Mouse (Mus musculus): ENCODE measurements around the gene Psmc6. TPM values are rescaled to one million over a fixed set of nuclear protein-coding genes. Genes with fewer than 3 reads are reported as not detected.

Gene Psmc6
- total and polyA plus RNA-seq, 3 experiments: 125 to 270 (median 208) TPM

DNA sequence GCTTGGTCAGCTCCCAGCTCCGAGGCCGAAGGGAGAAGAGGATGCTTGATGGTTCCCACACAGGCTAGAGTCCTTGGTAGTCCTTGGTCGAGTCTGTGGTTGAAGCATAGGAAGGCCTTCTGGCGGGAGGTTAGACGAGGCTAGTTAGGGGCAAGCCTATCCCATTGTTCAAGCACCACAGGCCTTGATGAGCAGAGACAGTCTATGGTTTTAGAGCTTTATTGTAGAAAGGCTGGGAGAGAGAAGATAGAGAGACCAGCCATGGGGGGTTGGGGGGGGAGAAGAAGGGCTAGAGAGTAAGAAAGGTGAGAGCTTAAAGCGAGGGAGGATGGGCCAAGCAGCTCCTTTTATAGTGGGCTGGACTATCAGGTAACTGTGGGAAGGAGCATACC is 35.6 kb downstream of the Psmc6 start:
- no peak overlapping the region for H3K9ac ChIP-seq (ENCODE audit: control insufficient read depth, low read depth, low read length, poor library complexity, severe bottlenecking)
- DNase-seq (ENCODE audit: low read depth, low spot score): no peak
- H3K27ac ChIP-seq (ENCODE audit: control insufficient read depth, low read depth, low read length): no peak overlapping the region
- H3K79me2 ChIP-seq (ENCODE audit: control insufficient read depth, insufficient read depth, low read length, poor library complexity): no peaks in the 10 kb centered on the region
- peaks cover 0 to 12% of the 10 kb centered on the region in 2 experiments; a peak in 2 of 4 replicates for H3K36me3 ChIP-seq (ENCODE audit: control insufficient read depth in 1 of 2, insufficient read depth in 2 of 2, low read length in 2 of 2)
- no peak overlapping the region for H3K4me3 ChIP-seq (ENCODE audit: control insufficient read depth in 1 of 2, insufficient read depth in 1 of 2, low read depth in 2 of 2, low read length in 2 of 2)
- no peaks in the 10 kb centered on the region for H3K27me3 ChIP-seq (ENCODE audit: control insufficient read depth in 1 of 2, insufficient read depth in 2 of 2, low read length in 2 of 2)
- TF ChIP-seq EP300 (IDR thresholded peaks at IDR 0.05; ENCODE audit: low read depth in 1 of 2, low read length in 2 of 2) (no peak), BHLHE40 (IDR thresholded peaks at IDR 0.05; ENCODE audit: borderline replicate concordance, low read depth, low read length) (no peak), MAFK (IDR thresholded peaks at IDR 0.05; ENCODE audit: borderline replicate concordance, low read depth, low read length) (no peak), MXI1 (IDR thresholded peaks at IDR 0.05; ENCODE audit: low read depth, low read length) (no peak), MAZ (IDR thresholded peaks at IDR 0.05; ENCODE audit: low read depth, low read length) (no peak), ZMIZ1 (IDR thresholded peaks at IDR 0.05; ENCODE audit: low read depth, low read length) (no peak), UBTF (IDR thresholded peaks at IDR 0.05; ENCODE audit: borderline replicate concordance, insufficient read depth, low read depth, low read length) (no peak), POLR2AphosphoS5 (IDR thresholded peaks at IDR 0.05; ENCODE audit: borderline replicate concordance, low read depth, low read length) (no peak), KAT2A (conservative IDR thresholded peaks at IDR 0.05; ENCODE audit: low read depth, low read length) (no peak), ETS1 (IDR thresholded peaks at IDR 0.05; ENCODE audit: low read depth, low read length) (no peak), E2F4 (IDR thresholded peaks at IDR 0.05; ENCODE audit: borderline replicate concordance, low read depth, low read length) (no peak)
- H3K4me1 ChIP-seq (ENCODE audit: control insufficient read depth in 1 of 2, insufficient read depth in 2 of 2, low read length in 2 of 2): no peaks in the 10 kb centered on the region
- H3K9me3 ChIP-seq (replicated peaks; ENCODE audit: insufficient read depth, low read length): no peaks in the 10 kb centered on the region

DNA sequence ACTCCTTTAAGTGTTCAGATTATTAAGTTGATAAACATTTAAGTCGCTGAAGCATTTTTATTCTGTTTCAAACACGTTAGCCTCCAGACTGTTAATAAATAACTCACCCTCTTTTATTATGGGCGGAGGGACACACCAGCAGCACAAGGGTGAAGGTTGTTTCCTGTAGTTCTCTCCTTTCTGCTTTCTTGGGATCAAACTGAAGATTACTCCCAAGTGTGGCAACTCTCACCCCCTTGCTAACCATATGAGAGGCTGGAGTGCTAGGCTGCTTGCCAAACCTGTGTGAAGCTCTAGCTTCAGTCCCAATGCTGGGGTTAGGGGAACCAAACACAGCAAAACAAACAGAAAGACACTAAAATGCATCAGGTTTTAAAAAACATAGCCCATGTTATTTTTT is 49.2 kb downstream of the Psmc6 start:
- no peak for DNase-seq (ENCODE audit: low read depth, low spot score)
- TF ChIP-seq CTCF (IDR thresholded peaks at IDR 0.05 in 2 of 3, conservative IDR thresholded peaks at IDR 0.05 in 1 of 3; ENCODE audit: control insufficient read depth in 1 of 3, insufficient read depth in 1 of 3, low read depth in 2 of 3, low read length in 3 of 3, poor library complexity in 1 of 3, severe bottlenecking in 1 of 3): no peak
- no peak for TF ChIP-seq USF2 (IDR thresholded peaks at IDR 0.05; ENCODE audit: borderline replicate concordance in 1 of 2, insufficient read depth in 1 of 2, low read depth in 1 of 2, low read length in 2 of 2)
- no peak for TF ChIP-seq JUND (IDR thresholded peaks at IDR 0.05; ENCODE audit: low read depth, low read length)
- TF ChIP-seq MAX (IDR thresholded peaks at IDR 0.05; ENCODE audit: low read length): no peak
- no peak for TF ChIP-seq UBTF (IDR thresholded peaks at IDR 0.05; ENCODE audit: borderline replicate concordance, insufficient read depth, low read depth, low read length)
- Histone ChIP-seq H3K79me2 (ENCODE audit: control insufficient read depth, insufficient read depth, low read length, poor library complexity) (no peaks in the 10 kb centered on the region), H3K4me1 (ENCODE audit: control insufficient read depth in 1 of 2, insufficient read depth in 2 of 2, low read length in 2 of 2) (no peaks in the 10 kb centered on the region), H3K9me3 (replicated peaks; ENCODE audit: insufficient read depth, low read length) (no peaks in the 10 kb centered on the region), H3K27me3 (ENCODE audit: control insufficient read depth in 1 of 2, insufficient read depth in 2 of 2, low read length in 2 of 2) (no peaks in the 10 kb centered on the region), H3K36me3 (ENCODE audit: control insufficient read depth in 1 of 2, insufficient read depth in 2 of 2, low read length in 2 of 2) (peaks cover 0 to 8% of the 10 kb centered on the region in 2 experiments; a peak in 2 of 4 replicates), H3K9ac (ENCODE audit: control insufficient read depth, low read depth, low read length, poor library complexity, severe bottlenecking) (no peak overlapping the region), H3K27ac (ENCODE audit: control insufficient read depth, low read depth, low read length) (no peak overlapping the region), H3K4me3 (ENCODE audit: control insufficient read depth in 1 of 2, insufficient read depth in 1 of 2, low read depth in 2 of 2, low read length in 2 of 2) (no peak overlapping the region)
